Mouse (Mus musculus): Measurements from ENCODE around the gene Gm5294.
A peak's percentile ranks its signal among the peaks of the same experiment; 100 is the strongest.

Gm5294 gene

DNA sequence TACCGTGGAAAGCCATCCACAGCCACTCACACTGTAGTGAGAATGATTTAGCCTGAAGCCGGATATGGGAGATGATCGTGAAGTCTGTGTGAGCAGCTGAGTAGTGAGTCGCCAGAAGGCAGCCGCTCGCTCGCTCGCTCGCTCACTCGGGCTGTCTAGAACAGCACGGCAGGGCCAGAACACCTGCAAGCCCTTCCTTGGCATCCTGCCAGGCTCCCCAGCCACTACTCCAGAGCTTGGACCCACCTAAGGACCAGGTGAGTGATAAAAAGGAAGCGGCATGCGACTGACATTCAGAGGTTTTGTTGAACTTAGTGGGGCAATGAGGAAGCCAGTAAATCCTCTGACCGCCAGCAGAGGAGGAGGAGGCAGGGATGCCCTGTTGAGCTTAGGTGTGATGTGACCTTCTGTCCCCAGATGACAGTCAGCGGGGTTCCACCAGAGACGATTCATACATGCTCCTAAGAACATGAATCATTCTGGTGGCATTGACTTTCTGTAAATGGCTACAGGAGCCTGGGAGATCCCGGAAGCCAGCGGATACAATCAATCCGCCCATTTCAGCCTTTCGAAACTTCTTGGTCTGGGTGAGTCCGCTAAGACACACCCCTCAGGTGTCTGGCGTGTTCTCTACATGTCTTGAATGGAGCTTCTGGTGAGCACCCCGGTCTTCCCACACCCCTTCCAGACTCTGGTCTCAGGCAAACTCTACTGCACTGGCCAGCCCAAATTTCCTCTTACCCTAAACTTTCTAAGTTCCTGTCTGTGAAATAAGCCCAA lies 30.0 kb downstream of the Gm5294 start:
- DNase-seq (ENCODE audit: low spot score) = no peak

DNA sequence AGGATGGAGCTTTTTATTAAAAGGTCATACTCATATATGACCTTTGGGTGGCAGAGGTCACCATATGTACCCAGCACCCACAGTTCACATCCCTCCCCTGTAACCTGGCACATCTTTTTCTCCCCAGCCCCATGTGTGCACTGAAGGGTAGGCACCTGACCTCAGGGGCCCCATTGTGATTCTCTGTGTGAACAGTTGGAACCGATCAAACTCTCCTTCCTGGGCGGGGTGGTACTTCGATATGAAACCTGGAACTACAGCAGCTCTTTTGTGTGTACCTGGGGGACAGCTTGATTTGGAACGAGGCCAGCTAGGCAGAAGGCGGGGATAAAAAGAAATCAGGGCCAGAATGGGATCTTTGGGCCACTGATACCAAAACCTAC lies 30.6 kb downstream of the Gm5294 start:
- DNase-seq (ENCODE audit: low spot score) = no peak

- no peak for DNase-seq (ENCODE audit: low spot score)
Measured at GRCm38 (mm10) chr5:138851296-138851780, 31.5 kb downstream of the Gm5294 start.

DNA sequence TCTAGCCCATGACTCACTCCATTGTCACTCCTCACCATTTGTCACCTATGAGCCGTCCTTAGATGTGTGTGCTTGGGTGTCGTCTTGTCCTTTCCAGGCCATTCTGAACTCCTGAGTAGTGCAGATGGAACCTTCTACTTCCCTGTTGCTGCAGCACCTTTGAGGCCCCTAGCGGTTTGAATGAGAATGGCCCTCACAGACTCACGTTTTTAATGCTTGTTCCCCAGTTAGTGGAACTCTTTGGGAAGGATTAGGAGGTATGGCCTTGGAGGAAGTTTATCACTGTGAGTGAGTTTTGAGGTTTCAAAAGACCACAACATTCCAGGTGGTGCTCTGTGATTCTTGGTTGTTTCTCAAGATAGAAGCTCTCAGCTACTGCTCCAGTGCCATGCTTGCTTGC lies 32.3 kb downstream of the Gm5294 start:
- no peak for DNase-seq (ENCODE audit: low spot score)

DNA sequence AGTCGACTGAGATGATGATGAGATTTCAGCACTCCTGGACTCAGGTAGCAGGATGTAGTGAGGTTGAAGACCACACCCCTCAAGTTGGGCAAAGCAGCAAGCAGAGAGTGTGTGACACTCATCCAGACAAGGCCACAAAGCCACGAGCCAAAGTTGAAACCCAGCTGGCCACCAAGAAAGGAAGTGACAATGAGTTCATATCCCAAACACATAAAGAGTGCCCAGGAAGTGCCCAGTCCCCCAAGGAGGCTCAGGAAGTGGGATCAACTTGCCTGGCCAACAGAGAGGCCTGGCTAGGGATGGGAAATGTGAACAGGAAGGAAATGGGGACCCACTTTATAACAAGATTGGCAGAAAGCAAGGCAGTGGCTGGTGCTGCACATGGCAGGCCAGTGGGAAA lies 33.5 kb downstream of the Gm5294 start:
- DNase-seq (ENCODE audit: low spot score) = no peak

DNA sequence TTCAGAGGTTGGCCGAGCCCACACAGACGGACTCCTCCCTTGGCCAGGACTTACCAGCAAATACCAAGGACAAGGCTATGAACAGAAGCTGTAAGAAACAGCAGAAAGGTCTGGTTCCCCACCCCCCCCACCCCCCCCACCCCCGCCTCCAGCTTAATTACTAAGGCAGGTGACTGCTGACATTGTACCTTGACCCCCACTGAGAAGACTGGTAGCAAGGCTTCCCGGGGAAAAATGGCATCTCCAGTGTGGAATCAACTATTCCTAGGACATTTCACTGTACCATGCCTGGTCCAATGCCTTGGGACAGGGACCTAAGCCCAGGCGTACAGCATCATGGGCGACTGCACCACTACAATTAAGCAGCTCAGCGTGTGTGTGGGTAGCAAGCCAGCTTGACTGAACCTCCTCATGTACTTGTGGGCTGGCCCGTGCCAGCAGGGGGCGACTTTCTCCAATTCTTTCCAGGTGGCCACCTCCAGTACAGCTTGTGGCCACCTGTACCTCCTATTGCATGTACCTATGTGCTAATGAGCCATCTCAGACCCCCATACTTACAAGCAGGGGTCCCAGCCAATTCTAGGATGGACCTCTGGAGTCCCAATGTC lies 37.2 kb downstream of the Gm5294 start:
- DNase-seq (ENCODE audit: low spot score) = peak; percentile 80

- no peak for DNase-seq (ENCODE audit: low spot score)
Measured at GRCm38 (mm10) chr5:138857811-138858251, 38.0 kb downstream of the Gm5294 start.

- DNase-seq (ENCODE audit: low spot score) = no peak
Measured at GRCm38 (mm10) chr5:138863681-138864146, 43.8 kb downstream of the Gm5294 start.

GRCm38 (mm10) chr5:138864166-138864565 lies 44.3 kb downstream of the Gm5294 start:
- no peak for DNase-seq (ENCODE audit: low spot score)

GRCm38 (mm10) chr5:138864880-138865279 lies 45.0 kb downstream of the Gm5294 start:
- no peak for DNase-seq (ENCODE audit: low spot score)

DNA sequence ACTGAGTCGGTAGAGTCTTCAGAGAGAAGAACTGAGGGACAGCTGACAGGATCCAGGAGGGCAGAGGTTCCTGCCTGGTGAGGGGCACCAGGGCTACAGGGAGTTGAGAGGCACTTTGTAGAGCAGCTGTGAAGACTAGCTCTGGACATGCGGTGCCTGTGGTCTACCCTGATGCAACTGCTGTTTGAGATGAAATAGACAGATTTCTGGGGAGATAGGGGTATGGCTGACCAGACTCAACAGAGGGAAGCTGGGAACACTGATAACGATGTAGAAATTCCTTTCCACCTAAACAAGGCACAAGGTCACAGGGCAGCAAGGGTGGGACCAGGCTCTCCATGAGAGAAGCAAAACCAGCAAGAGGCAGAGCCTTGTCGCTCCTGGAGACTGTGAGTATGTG lies 45.8 kb downstream of the Gm5294 start:
- no peak for DNase-seq (ENCODE audit: low spot score)
